Mouse (Mus musculus) central nervous system, embryonic 18 days (tissue): ENCODE data around the gene Olfr1179. TPM values are rescaled to one million over a fixed set of nuclear protein-coding genes. Genes with fewer than 3 reads are reported as not detected.

Source experiments
- polyA plus RNA-seq: library from polyadenylated mRNA; depleted of rRNA; stranded (reverse); fragments of >200 nt; gene quantifications from 2 replicates; pipeline ENCODE4 v1.2.3, GENCODE M21; 2012; rRNA removed

The Olfr1179 gene
- polyA plus RNA-seq: not detected in 2 replicates

DNA sequence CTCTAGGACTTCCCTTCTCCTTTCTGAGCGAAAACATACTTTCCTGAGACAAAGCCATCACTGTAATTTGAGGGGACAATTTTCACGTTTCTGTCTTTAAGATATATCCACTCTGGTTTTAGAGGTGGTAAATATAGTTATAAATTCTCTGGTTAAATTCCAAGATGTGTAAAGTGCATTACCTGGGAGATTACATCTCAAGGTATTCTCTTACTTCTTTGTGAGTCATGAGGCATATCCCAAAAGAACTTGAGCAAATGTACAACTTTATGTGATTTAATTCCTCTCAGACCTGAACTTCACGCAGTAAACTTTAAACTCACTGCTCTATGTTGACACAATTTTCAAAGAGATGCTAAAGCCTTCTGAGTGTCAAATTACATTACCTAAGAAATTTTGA, at the start of gene Olfr1179:
Olfr1179 (minus strand) TSS at position 101 of the 400 bp plus-strand sequence.

DNA sequence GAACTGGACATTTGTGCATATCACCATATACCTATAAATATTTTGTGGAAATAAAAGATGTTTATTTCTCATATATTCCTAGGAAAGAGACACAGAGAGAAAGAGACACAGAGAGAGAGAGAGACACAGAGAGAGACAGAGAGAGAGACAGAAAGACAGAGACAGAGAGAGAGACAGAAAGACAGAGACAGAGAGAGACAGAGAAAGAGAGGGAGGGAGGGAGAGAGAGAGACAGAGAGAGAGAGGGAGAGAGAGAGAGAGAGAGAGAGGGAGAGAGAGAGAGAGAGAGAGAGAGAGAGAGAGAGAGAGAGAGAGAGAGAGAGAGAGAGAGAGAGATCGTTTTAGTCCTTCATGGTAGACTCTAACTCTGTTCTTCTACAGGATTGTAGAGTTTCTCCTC, 48.3 kb upstream of the Olfr1179 start, which contains the start of gene Olfr1183:
Olfr1183 (plus strand) TSS at position 301 of the 400 bp plus-strand sequence.

DNA sequence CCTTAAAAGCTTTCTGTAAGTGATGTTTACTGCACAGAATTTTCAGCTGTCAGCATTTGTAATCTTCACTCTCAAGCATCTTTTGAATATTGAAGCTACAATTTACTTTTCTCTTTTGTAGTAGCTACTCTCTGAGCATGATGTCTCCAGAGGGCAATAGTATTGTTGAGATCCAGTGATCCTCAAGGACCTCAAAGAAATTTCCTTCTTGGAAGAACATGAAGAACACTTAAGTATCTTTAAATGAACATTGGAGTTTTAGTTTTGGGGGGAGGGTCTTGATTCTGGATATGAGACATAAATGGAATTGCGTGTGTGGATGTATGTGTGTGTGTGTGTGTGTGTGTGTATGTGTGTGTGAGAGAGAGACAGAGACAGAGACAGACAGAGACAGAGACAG, 42.8 kb upstream of the Olfr1179 start, which contains the start of gene Gm13757:
Gm13757 (minus strand) TSS at position 101 of the 400 bp plus-strand sequence.

DNA sequence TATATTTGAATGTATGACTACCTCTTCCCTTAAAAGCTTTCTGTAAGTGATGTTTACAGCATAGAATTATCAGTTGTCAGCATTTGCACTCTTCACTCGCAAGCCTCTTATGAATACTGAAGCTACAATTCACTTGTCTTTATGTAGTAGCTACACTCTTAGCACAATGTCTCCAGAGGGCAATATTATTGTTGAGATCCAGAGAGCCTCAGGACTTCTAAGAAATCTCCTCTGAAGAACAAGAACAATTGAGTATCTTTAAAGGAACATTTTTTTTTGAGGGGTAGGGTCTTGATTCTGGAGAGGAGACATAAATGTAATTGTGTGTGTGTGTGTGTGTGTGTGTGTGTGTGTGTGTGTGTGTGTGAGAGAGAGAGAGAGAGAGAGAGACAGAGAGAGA, 19.8 kb upstream of the Olfr1179 start, which contains the start of gene Olfr1181:
Olfr1181 (minus strand) TSS at position 101 of the 400 bp plus-strand sequence.

DNA sequence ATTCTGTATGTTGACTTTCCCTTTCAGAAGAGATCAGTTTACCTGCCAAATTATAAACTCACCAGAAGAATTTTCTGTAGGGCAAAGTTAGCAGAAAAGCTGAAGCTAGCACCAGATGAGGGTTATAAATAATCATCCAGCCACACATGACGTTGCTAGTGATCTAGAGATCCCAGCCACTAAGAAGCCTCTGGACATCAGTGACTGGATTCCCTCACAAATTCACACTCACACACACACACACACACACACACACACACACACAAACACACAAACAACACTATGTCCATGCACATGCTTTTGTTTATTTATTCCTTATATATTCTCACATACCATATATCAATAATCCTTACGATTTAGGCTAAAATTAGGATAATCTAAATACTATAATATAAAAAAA, 12.8 kb upstream of the Olfr1179 start, which contains the start of gene Olfr1180:
Olfr1180 (minus strand) TSS at position 101 of the 400 bp plus-strand sequence.

DNA sequence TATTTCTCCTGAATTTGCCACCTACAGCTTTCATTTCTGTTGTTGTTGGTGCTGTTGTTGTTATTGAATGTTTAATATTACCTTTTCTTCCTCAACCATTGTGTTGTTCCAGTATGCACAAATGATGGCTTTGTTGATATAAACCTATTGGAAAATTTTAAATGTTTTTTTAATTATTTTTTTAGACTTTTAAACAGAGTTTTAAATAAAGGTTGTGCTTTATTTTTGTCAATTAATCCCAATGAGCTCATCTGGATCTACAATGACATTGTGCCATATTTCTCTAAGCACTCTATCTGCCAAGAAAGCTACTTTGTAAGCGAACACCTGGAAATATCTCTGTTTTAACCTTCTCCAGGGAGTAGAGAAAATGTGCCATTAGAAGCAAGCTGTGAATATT, 19.5 kb downstream of the Olfr1179 start, which contains the start of gene Olfr1178:
Olfr1178 (plus strand) TSS at position 301 of the 400 bp plus-strand sequence.

Other genes starting within 250 kb of the Olfr1179 start
- not detected in 2 replicates for gene Olfr1168, start 224.6 kb downstream of the Olfr1179 start, polyA plus RNA-seq
- not detected in 2 replicates for gene Olfr1170, start 178.1 kb downstream of the Olfr1179 start, polyA plus RNA-seq
- gene Olfr1173, start 126.6 kb downstream of the Olfr1179 start, polyA plus RNA-seq: not detected in 2 replicates
- not detected in 2 replicates for gene Olfr1174-ps, start 91.3 kb downstream of the Olfr1179 start, polyA plus RNA-seq
- gene Olfr1175-ps, start 79.2 kb downstream of the Olfr1179 start, polyA plus RNA-seq: not detected in 2 replicates
- not detected in 2 replicates for gene Olfr1176, start 69.7 kb downstream of the Olfr1179 start, polyA plus RNA-seq
- not detected in 2 replicates for gene Olfr1177-ps, start 60.0 kb downstream of the Olfr1179 start, polyA plus RNA-seq
- not detected in 2 replicates for gene Olfr1178, start 19.4 kb downstream of the Olfr1179 start, polyA plus RNA-seq
- not detected in 2 replicates for gene Olfr1180, start 12.7 kb upstream of the Olfr1179 start, polyA plus RNA-seq
- gene Olfr1181, start 19.7 kb upstream of the Olfr1179 start, polyA plus RNA-seq: not detected in 2 replicates
- gene Gm13757, start 42.7 kb upstream of the Olfr1179 start, polyA plus RNA-seq: not detected in 2 replicates
- not detected in 2 replicates for gene Olfr1183, start 48.4 kb upstream of the Olfr1179 start, polyA plus RNA-seq
- gene Olfr1184, start 77.1 kb upstream of the Olfr1179 start, polyA plus RNA-seq: not detected in 2 replicates
- gene Olfr1185-ps1, start 86.9 kb upstream of the Olfr1179 start, polyA plus RNA-seq: not detected in 2 replicates
- gene Olfr1186, start 112.1 kb upstream of the Olfr1179 start, polyA plus RNA-seq: not detected in 2 replicates
- not detected in 2 replicates for gene Olfr1188, start 150.5 kb upstream of the Olfr1179 start, polyA plus RNA-seq
- gene Olfr1189, start 180.0 kb upstream of the Olfr1179 start, polyA plus RNA-seq: not detected in 2 replicates
- gene Olfr1191-ps1, start 234.1 kb upstream of the Olfr1179 start, polyA plus RNA-seq: not detected in 2 replicates
- gene Olfr1192-ps1, start 242.1 kb upstream of the Olfr1179 start, polyA plus RNA-seq: not detected in 2 replicates